Mouse (Mus musculus): ENCODE results near the gene Man1b1.

Gene Man1b1

GRCm38 (mm10) chr2:25364313-25364712, 32.2 kb downstream of the Man1b1 start:
- CTCF ChIA-PET, result no interaction called here

GRCm38 (mm10) chr2:25364761-25365090, 32.6 kb downstream of the Man1b1 start:
- CTCF ChIA-PET, result interaction anchor here (0.6 kb wide), 1 partner anchor 132 kb away, joined by 3 read pairs; no protein-coding TSS in a partner anchor

- CTCF ChIA-PET, result interaction anchor here (0.6 kb wide), 2 partner anchors 58 to 132 kb away, joined by 3 read pairs; partner anchors contain the start of gene Fut7
Observed at GRCm38 (mm10) chr2:25365091-25365761, 33.1 kb downstream of the Man1b1 start, which contains the start of gene Uap1l1. Uap1l1 (minus strand) TSS chr2:25365682.

- CTCF ChIA-PET, result no interaction called here
Observed at GRCm38 (mm10) chr2:25369996-25370395, 37.9 kb downstream of the Man1b1 start.

- CTCF ChIA-PET, result interaction anchor here (0.6 to 0.7 kb wide), 2 partner anchors 10 to 185 kb away, joined by 3 to 6 read pairs; no protein-coding TSS in a partner anchor
Observed at GRCm38 (mm10) chr2:25371764-25372643, 39.9 kb downstream of the Man1b1 start, which contains the start of gene Sapcd2. Sapcd2 (plus strand) TSS chr2:25372321.

- CTCF ChIA-PET, result interaction anchor here (0.6 kb wide), 1 partner anchor 11 kb away, joined by 3 read pairs; no protein-coding TSS in a partner anchor
Observed at GRCm38 (mm10) chr2:25372644-25373391, 40.7 kb downstream of the Man1b1 start.

- CTCF ChIA-PET, result no interaction called here
Observed at GRCm38 (mm10) chr2:25373431-25373830, 41.3 kb downstream of the Man1b1 start.

- CTCF ChIA-PET, result interaction anchor here (1.5 kb wide), 1 partner anchor 24 kb away, joined by 3 read pairs; no protein-coding TSS in a partner anchor
Observed at GRCm38 (mm10) chr2:25376589-25376988, 44.5 kb downstream of the Man1b1 start.

GRCm38 (mm10) chr2:25384492-25384891, 52.4 kb downstream of the Man1b1 start:
- CTCF ChIA-PET, result no interaction called here

- CTCF ChIA-PET, result no interaction called here
Observed at GRCm38 (mm10) chr2:25391266-25391665, 59.1 kb downstream of the Man1b1 start.

- CTCF ChIA-PET, result no interaction called here
Observed at GRCm38 (mm10) chr2:25394281-25395221, 62.4 kb downstream of the Man1b1 start.

GRCm38 (mm10) chr2:25395721-25396596, 63.8 kb downstream of the Man1b1 start, which contains the start of gene Entpd2:
Entpd2 (plus strand) TSS chr2:25395874.
- CTCF ChIA-PET, result interaction anchor here (0.5 kb wide), 1 partner anchor 276 kb away, joined by 10 read pairs; no protein-coding TSS in a partner anchor

- CTCF ChIA-PET, result interaction anchor here (0.5 kb wide), 2 partner anchors 29 to 277 kb away, joined by 3 to 10 read pairs; no protein-coding TSS in a partner anchor
Observed at GRCm38 (mm10) chr2:25396597-25396983, 64.5 kb downstream of the Man1b1 start.

- CTCF ChIA-PET, result interaction anchor here (0.5 kb wide), 2 partner anchors 29 to 277 kb away, joined by 3 to 10 read pairs; no protein-coding TSS in a partner anchor
Observed at GRCm38 (mm10) chr2:25397010-25397409, 64.9 kb downstream of the Man1b1 start.

- CTCF ChIA-PET, result no interaction called here
Observed at GRCm38 (mm10) chr2:25398065-25398464, 65.9 kb downstream of the Man1b1 start.

- CTCF ChIA-PET, result interaction anchor here (0.6 kb wide), 1 partner anchor 13 kb away, joined by 11 read pairs; no protein-coding TSS in a partner anchor
Observed at GRCm38 (mm10) chr2:25399051-25399450, 66.9 kb downstream of the Man1b1 start, which contains the start of gene Npdc1. Npdc1 (plus strand) TSS chr2:25399351.

- CTCF ChIA-PET, result interaction anchor here (0.5 to 0.9 kb wide), 2 partner anchors 19 to 23 kb away, joined by 3 to 4 read pairs; no protein-coding TSS in a partner anchor
Observed at GRCm38 (mm10) chr2:25400291-25400690, 68.2 kb downstream of the Man1b1 start.

- CTCF ChIA-PET, result interaction anchor here (0.5 to 0.9 kb wide), 3 partner anchors 19 to 23 kb away, joined by 3 to 4 read pairs (median 3); partner anchors contain the start of gene Fut7
Observed at GRCm38 (mm10) chr2:25400764-25401163, 68.6 kb downstream of the Man1b1 start.

Measured in spleen, embryonic (tissue).